In genomic region chr17:28421071-28421470, GRCm38 (mm10) we compare ENCODE assay signal across 15 mouse cellular contexts. TPM values are rescaled to one million over a fixed set of nuclear protein-coding genes. Genes with fewer than 3 reads are reported as not detected.
A peak's percentile ranks its signal among the peaks of the same experiment; 100 is the strongest.
DNase-seq lines count a peak whose midpoint lies in the region; ATAC-seq and TF ChIP-seq lines count a peak whose summit lies in the region.
"Had no signal": no experiment of that assay in that cellular context is flagged by ENCODE, and none has a peak within 500 bp of the region (broad histone marks: within the 10 kb centered on the region; RNA-seq: fewer than 3 reads in every experiment).

No protein-coding gene starts in this region.

- H3K4me2 ChIP-seq in limb, embryonic 14.5 days (replicated peaks; ENCODE audit: low read depth, low read length, severe bottlenecking): no peak overlapping the region

- H3K4me3 ChIP-seq in gastrocnemius, adult 2 months: peak overlapping the region; percentile 61
- H3K4me3 ChIP-seq in liver, adult 2 months (ENCODE audit: insufficient read depth, low read depth, low read length): no peak overlapping the region
- no peak overlapping the region for H3K4me3 ChIP-seq in limb, embryonic 14.5 days (replicated peaks; ENCODE audit: low read length)
- no peak overlapping the region for H3K4me3 ChIP-seq in olfactory bulb, adult 2 months (ENCODE audit: insufficient read depth, low read depth, low read length)

- DNase-seq in gastrocnemius, adult 2 months: no peak
- no peak for DNase-seq in gastrocnemius, postnatal 10 days
- DNase-seq in liver, adult 2 months (ENCODE audit: extremely low read depth, low read depth, low spot score): no peak
- DNase-seq in liver: no peak
- DNase-seq in limb, embryonic 14.5 days (ENCODE audit: low spot score): no peak
- no peak for DNase-seq in embryo, embryonic 9.5 days (ENCODE audit: extremely low spot score)
- DNase-seq in gastrocnemius, adult 18-20 months (ENCODE audit: low spot score): no peak
- DNase-seq: cerebellum, adult 2 months; left cerebral cortex, postnatal 4 days; thymus, postnatal 4 days had no signal

- WGBS in liver, adult 2 months: 85% methylated on average over 5 of the region's 5 CpGs
- WGBS in limb, embryonic 14.5 days: 64% methylated on average over 5 of the region's 5 CpGs
- WGBS in olfactory bulb, adult 2 months: 92% methylated on average over 5 of the region's 5 CpGs

- H3K4me1 ChIP-seq in liver, adult 2 months (ENCODE audit: control insufficient read depth, insufficient read depth, low read length): peaks cover 16% of the 10 kb centered on the region
- H3K4me1 ChIP-seq in limb, embryonic 14.5 days (ENCODE audit: control insufficient read depth, insufficient read depth, low read length): peaks cover 20% of the 10 kb centered on the region
- peaks cover 8% of the 10 kb centered on the region for H3K4me1 ChIP-seq in olfactory bulb, adult 2 months (ENCODE audit: control insufficient read depth, insufficient read depth, low read length)

- peak overlapping the region; percentile 94 for H3K27ac ChIP-seq in gastrocnemius, adult 2 months
- H3K27ac ChIP-seq in liver, adult 2 months (replicated peaks; ENCODE audit: insufficient read depth, low read depth, low read length): peak overlapping the region; percentile 77
- H3K27ac ChIP-seq in limb, embryonic 14.5 days (replicated peaks; ENCODE audit: low read depth, low read length): 0 out of 2 replicates have a peak overlapping the region, but pooled peaks have one; percentile 3
- H3K27ac ChIP-seq in olfactory bulb, adult 2 months (ENCODE audit: insufficient read depth, low read depth, low read length): peak overlapping the region; percentile 49

- TF ChIP-seq POLR2A in liver, adult 2 months (IDR thresholded peaks at IDR 0.05; ENCODE audit: extremely low read depth, insufficient read depth, low read length): no peak
- no peak for TF ChIP-seq POLR2A in limb, embryonic 14.5 days (IDR thresholded peaks at IDR 0.05; ENCODE audit: borderline replicate concordance, extremely low read depth, insufficient read depth, insufficient read length)
- no peak for TF ChIP-seq POLR2A in olfactory bulb, adult 2 months (IDR thresholded peaks at IDR 0.05; ENCODE audit: insufficient read depth, low read depth, low read length)

- intact Hi-C loops in gastrocnemius, adult 2 months (cut with DNase I): no loop called here

- no peak for ATAC-seq in limb, embryonic 14.5 days (ENCODE audit: low FRiP score, low read depth)
- ATAC-seq: inflammation-experienced regulatory T-cells, adult 6 months had no signal

- H3K27me3 ChIP-seq in liver, adult 2 months (ENCODE audit: control insufficient read depth, insufficient read depth, low read length): no peaks in the 10 kb centered on the region
- no peaks in the 10 kb centered on the region for H3K27me3 ChIP-seq in limb, embryonic 14.5 days (ENCODE audit: control insufficient read depth, insufficient read depth, low read length)

- H3K79me2 ChIP-seq in liver, adult 2 months (ENCODE audit: control insufficient read depth, insufficient read depth, low read length): no peaks in the 10 kb centered on the region

- peaks cover 31% of the 10 kb centered on the region for H3K36me3 ChIP-seq in liver, adult 2 months (ENCODE audit: control insufficient read depth, insufficient read depth, low read length)
- peaks cover 2% of the 10 kb centered on the region; the same call in 1 of the 2 replicates for H3K36me3 ChIP-seq in limb, embryonic 14.5 days (ENCODE audit: control insufficient read depth, insufficient read depth, low read length)

- peak overlapping the region; percentile 60 for H3K9ac ChIP-seq in liver, adult 2 months (ENCODE audit: low read depth, low read length)
- no peak overlapping the region for H3K9ac ChIP-seq in limb, embryonic 14.5 days (ENCODE audit: low read depth, low read length, severe bottlenecking)

- no peaks in the 10 kb centered on the region for H3K9me3 ChIP-seq in limb, embryonic 14.5 days (ENCODE audit: control insufficient read depth, low read length)

- no peak for TF ChIP-seq CTCF in gastrocnemius, adult 2 months (IDR thresholded peaks at IDR 0.05)
- no peak for TF ChIP-seq CTCF in liver, adult 2 months (IDR thresholded peaks at IDR 0.05; ENCODE audit: low read depth, low read length)
- no peak for TF ChIP-seq CTCF in olfactory bulb, adult 2 months (IDR thresholded peaks at IDR 0.05; ENCODE audit: insufficient read depth, low read depth, low read length)

RNA-seq across cellular contexts. Expression of gene Tulp1, which starts 56.0 kb away (rescaled TPM):
- total RNA-seq in gastrocnemius, adult 2 months (2021): not detected
- under 1 TPM; 0.40 to 0.50 TPM for total RNA-seq in gastrocnemius, postnatal 10 days (2021)
- total RNA-seq in liver, adult 2 months (2014; rRNA removed): not detected in 2 replicates
- not detected in 2 replicates for polyA plus RNA-seq in liver, adult 2 months (2012; rRNA removed)
- 5.0 and 7.4 TPM in 2 replicates for polyA plus RNA-seq in limb, embryonic 14.5 days (2012; rRNA removed)
- 4.9 and 6.4 TPM in 2 replicates for polyA plus RNA-seq in limb, embryonic 14.5 days (2014; fragmentation: Nextera tagmentation; extraction: Ambion mirVana)
- not detected in 2 replicates for polyA plus RNA-seq in olfactory bulb, adult 2 months (2012; ENCODE audit: insufficient read depth, insufficient read length, low replicate concordance, missing spikeins)
- total RNA-seq in gastrocnemius, adult 18-20 months (2021): not detected
- total RNA-seq: adrenal gland, postnatal 14 days; gastrocnemius, adult 8-10 months; layer of hippocampus, adult 18-20 months had no signal
- polyA plus RNA-seq: cerebellum, adult 2 months had no signal

Comparison
In these comparisons a context has a peak if more than half of its experiments do, and no peak if none do; other contexts are left out.
1. H3K27ac ChIP-seq: peak in every context shown above with its lines; median percentile 94 in gastrocnemius, adult 2 months; 77 in liver, adult 2 months; 49 in olfactory bulb, adult 2 months; 3 in limb, embryonic 14.5 days.